Mouse (Mus musculus): Measurements from ENCODE around the gene Dok4. TPM values are rescaled to one million over a fixed set of nuclear protein-coding genes. Genes with fewer than 3 reads are reported as not detected.

The Dok4 gene
- polyA plus RNA-seq, 1 experiment = 11.8 TPM

DNA sequence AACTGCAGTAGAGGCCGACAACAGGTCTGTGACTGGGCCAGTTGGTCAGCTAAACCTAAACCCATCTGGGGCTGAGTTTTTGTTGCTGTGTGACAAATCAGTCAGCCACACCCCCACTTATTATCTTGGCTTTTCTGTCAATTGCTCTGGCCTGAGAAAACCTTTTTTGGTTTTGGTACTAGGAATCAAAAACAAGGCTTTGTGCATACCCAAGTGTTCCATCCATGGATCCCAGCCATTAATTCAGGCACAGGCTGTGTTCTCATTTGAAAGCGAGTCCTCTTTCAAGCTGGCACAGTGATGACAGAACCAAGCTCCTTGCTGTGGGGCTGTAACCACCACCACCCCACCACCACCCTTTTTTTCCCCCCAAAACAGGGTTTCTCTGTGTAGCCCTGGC, 54.7 kb downstream of the Dok4 start:
- Histone ChIP-seq H3K27me3 (ENCODE audit: control insufficient read depth) (no peaks in the 10 kb centered on the region), H3K36me3 (ENCODE audit: control insufficient read depth) (peaks cover 88% of the 10 kb centered on the region), H3K4me3 (replicated peaks) (no peak overlapping the region), H3K9me3 (ENCODE audit: control insufficient read depth, low read length) (no peaks in the 10 kb centered on the region), H3K4me1 (ENCODE audit: control insufficient read depth) (peaks cover 25% of the 10 kb centered on the region)
- TF ChIP-seq GATA1 (IDR thresholded peaks at IDR 0.05; ENCODE audit: low read length) = no peak
- TF ChIP-seq TAL1 (IDR thresholded peaks at IDR 0.05; ENCODE audit: low read length) = no peak

- Histone ChIP-seq H3K27me3 (ENCODE audit: control insufficient read depth) (no peaks in the 10 kb centered on the region), H3K36me3 (ENCODE audit: control insufficient read depth) (peaks cover 80% of the 10 kb centered on the region), H3K9me3 (ENCODE audit: control insufficient read depth, low read length) (no peaks in the 10 kb centered on the region), H3K4me3 (replicated peaks) (no peak overlapping the region), H3K4me1 (ENCODE audit: control insufficient read depth) (peaks cover 26% of the 10 kb centered on the region)
- TF ChIP-seq GATA1 (IDR thresholded peaks at IDR 0.05; ENCODE audit: low read length) (no peak), TAL1 (IDR thresholded peaks at IDR 0.05; ENCODE audit: low read length) (no peak)
Measured at GRCm38 (mm10) chr8:94820553-94820952, 55.6 kb downstream of the Dok4 start.

- Histone ChIP-seq H3K9me3 (ENCODE audit: control insufficient read depth, low read length) (no peaks in the 10 kb centered on the region), H3K36me3 (ENCODE audit: control insufficient read depth) (peaks cover 72% of the 10 kb centered on the region), H3K4me3 (replicated peaks) (no peak overlapping the region), H3K4me1 (ENCODE audit: control insufficient read depth) (peaks cover 27% of the 10 kb centered on the region), H3K27me3 (ENCODE audit: control insufficient read depth) (no peaks in the 10 kb centered on the region)
- no peak for TF ChIP-seq GATA1 (IDR thresholded peaks at IDR 0.05; ENCODE audit: low read length)
- TF ChIP-seq TAL1 (IDR thresholded peaks at IDR 0.05; ENCODE audit: low read length) = no peak
Measured at GRCm38 (mm10) chr8:94819671-94820179, 56.4 kb downstream of the Dok4 start.

- no peak for TF ChIP-seq TAL1 (IDR thresholded peaks at IDR 0.05; ENCODE audit: low read length)
- no peaks in the 10 kb centered on the region for H3K9me3 ChIP-seq (ENCODE audit: control insufficient read depth, low read length)
- H3K36me3 ChIP-seq (ENCODE audit: control insufficient read depth) = peaks cover 54% of the 10 kb centered on the region
- no peaks in the 10 kb centered on the region for H3K27me3 ChIP-seq (ENCODE audit: control insufficient read depth)
- peaks cover 28% of the 10 kb centered on the region for H3K4me1 ChIP-seq (ENCODE audit: control insufficient read depth)
- H3K4me3 ChIP-seq (replicated peaks) = no peak overlapping the region
Measured at GRCm38 (mm10) chr8:94817933-94818332, 58.2 kb downstream of the Dok4 start.

- TF ChIP-seq TAL1 (IDR thresholded peaks at IDR 0.05; ENCODE audit: low read length) (no peak), GATA1 (IDR thresholded peaks at IDR 0.05; ENCODE audit: low read length) (no peak)
Measured at GRCm38 (mm10) chr8:94814556-94814955, 61.6 kb downstream of the Dok4 start.

More at GRCm38 (mm10) chr8:94814556-94814955, 61.6 kb downstream of the Dok4 start:
- Histone ChIP-seq H3K36me3 (ENCODE audit: control insufficient read depth) (peaks cover 20% of the 10 kb centered on the region), H3K9me3 (ENCODE audit: control insufficient read depth, low read length) (no peaks in the 10 kb centered on the region), H3K27me3 (ENCODE audit: control insufficient read depth) (peaks cover 7% of the 10 kb centered on the region), H3K4me3 (replicated peaks) (no peak overlapping the region), H3K4me1 (ENCODE audit: control insufficient read depth) (peaks cover 18% of the 10 kb centered on the region)

Other genes with a start within 250 kb of the Dok4 start
- 2.4 and 3.1 TPM in 2 replicates for gene Arl2bp, start 209.7 kb downstream of the Dok4 start, polyA plus RNA-seq (2012)
- gene Pllp, start 180.1 kb downstream of the Dok4 start, polyA plus RNA-seq (2012) = not detected in 2 replicates
- 0.09 and 0.23 TPM in 2 replicates for gene Ccl22, start 130.7 kb downstream of the Dok4 start, polyA plus RNA-seq (2012)
- 0.01 TPM in 1 of 2 replicates, not detected in the other for gene Cx3cl1, start 104.3 kb downstream of the Dok4 start, polyA plus RNA-seq (2012)
- gene Ccl17, start 65.9 kb downstream of the Dok4 start, polyA plus RNA-seq (2012) = not detected in 2 replicates
- 6.4 and 9.5 TPM in 2 replicates for gene Coq9, start 38.0 kb downstream of the Dok4 start, polyA plus RNA-seq (2012)
- gene Ciapin1, start 38.0 kb downstream of the Dok4 start, polyA plus RNA-seq (2012) = 37.6 and 98.2 TPM in 2 replicates
- 3.5 and 4.1 TPM in 2 replicates for gene Polr2c, start 18.9 kb downstream of the Dok4 start, polyA plus RNA-seq (2012)
- 0.02 and 0.06 TPM in 2 replicates for gene Ccdc102a, start 41.8 kb upstream of the Dok4 start, polyA plus RNA-seq (2012)
- 0.03 TPM in 1 of 2 replicates, not detected in the other for gene Adgrg5, start 47.4 kb upstream of the Dok4 start, polyA plus RNA-seq (2012)
- gene Adgrg1, start 98.4 kb upstream of the Dok4 start, polyA plus RNA-seq (2012) = 14.3 and 18.4 TPM in 2 replicates
- gene Adgrg3, start 141.4 kb upstream of the Dok4 start, polyA plus RNA-seq (2012) = 0.08 and 0.17 TPM in 2 replicates
- gene Drc7, start 178.8 kb upstream of the Dok4 start, polyA plus RNA-seq (2012) = not detected in 2 replicates
- 2.6 and 3.9 TPM in 2 replicates for gene Katnb1, start 204.9 kb upstream of the Dok4 start, polyA plus RNA-seq (2012)

All from erythroblast, embryonic 14.5 days (primary cell).